Comparison of ENCODE assay signal across 8 mouse cellular contexts in genomic region chr5:75152791-75153625, GRCm38 (mm10). TPM values are rescaled to one million over a fixed set of nuclear protein-coding genes. Genes with fewer than 3 reads are reported as not detected.
DNase-seq lines count a peak whose midpoint lies in the region; ATAC-seq and TF ChIP-seq lines count a peak whose summit lies in the region.

No protein-coding gene starts in this region.

- peak overlapping the region; percentile 99 for H3K27ac ChIP-seq in embryonic facial prominence, embryonic 14.5 days (replicated peaks; ENCODE audit: low read depth, low read length)
- H3K27ac ChIP-seq in heart, postnatal 0 days (ENCODE audit: low read depth): peak overlapping the region; percentile 73
- H3K27ac ChIP-seq in limb, embryonic 11.5 days (replicated peaks; ENCODE audit: low read depth, low read length): peak overlapping the region; percentile 99
- H3K27ac ChIP-seq in midbrain, postnatal 0 days (ENCODE audit: low read depth, low read length): peak overlapping the region; percentile 6; the same call in 1 of the 2 replicates

- peak overlapping the region; percentile 62 for H3K4me3 ChIP-seq in embryonic facial prominence, embryonic 14.5 days (ENCODE audit: low read depth, low read length)
- peak overlapping the region; percentile 48 for H3K4me3 ChIP-seq in heart, postnatal 0 days (ENCODE audit: low read depth, low read length)
- H3K4me3 ChIP-seq in limb, embryonic 11.5 days (ENCODE audit: low read depth, low read length): peak overlapping the region; percentile 89
- peak overlapping the region; percentile 30 for H3K4me3 ChIP-seq in midbrain, postnatal 0 days (ENCODE audit: low read depth, low read length)

- no peak for TF ChIP-seq CTCF in heart, postnatal 0 days (IDR thresholded peaks at IDR 0.05; ENCODE audit: low read depth)
- TF ChIP-seq CTCF in midbrain, postnatal 0 days (IDR thresholded peaks at IDR 0.05): 0 out of 2 replicates have a peak, but pooled peaks have one; percentile 7

- H3K36me3 ChIP-seq in embryonic facial prominence, embryonic 14.5 days (ENCODE audit: control insufficient read depth, insufficient read depth, low read length): no peaks in the 10 kb centered on the region
- H3K36me3 ChIP-seq in heart, postnatal 0 days (replicated peaks; ENCODE audit: control insufficient read depth, insufficient read depth, low read length): no peaks in the 10 kb centered on the region
- H3K36me3 ChIP-seq in limb, embryonic 11.5 days (ENCODE audit: control insufficient read depth, insufficient read depth, low read length): no peaks in the 10 kb centered on the region
- H3K36me3 ChIP-seq in midbrain, postnatal 0 days (ENCODE audit: insufficient read depth, low read length): no peaks in the 10 kb centered on the region

- H3K9me3 ChIP-seq in embryonic facial prominence, embryonic 14.5 days (ENCODE audit: control insufficient read depth, low read length): no peaks in the 10 kb centered on the region
- H3K9me3 ChIP-seq in heart, postnatal 0 days (replicated peaks; ENCODE audit: control insufficient read depth, low read length): no peaks in the 10 kb centered on the region
- no peaks in the 10 kb centered on the region for H3K9me3 ChIP-seq in limb, embryonic 11.5 days (ENCODE audit: control insufficient read depth, low read length)
- H3K9me3 ChIP-seq in midbrain, postnatal 0 days (ENCODE audit: low read length): no peaks in the 10 kb centered on the region

- ATAC-seq in embryonic facial prominence, embryonic 14.5 days (ENCODE audit: low read depth): no peak
- ATAC-seq in heart, postnatal 0 days (ENCODE audit: insufficient read depth, low read depth): no peak
- no peak for ATAC-seq in limb, embryonic 11.5 days (ENCODE audit: insufficient number of reproducible peaks, low FRiP score, low TSS enrichment, low read depth)
- no peak for ATAC-seq in midbrain, postnatal 0 days (ENCODE audit: low FRiP score)

- H3K4me2 ChIP-seq in embryonic facial prominence, embryonic 14.5 days (ENCODE audit: low read depth, low read length): peak overlapping the region; percentile 63
- H3K4me2 ChIP-seq in heart, postnatal 0 days (ENCODE audit: low read depth, low read length): peak overlapping the region; percentile 71
- H3K4me2 ChIP-seq in limb, embryonic 11.5 days (ENCODE audit: low read depth, severe bottlenecking): peak overlapping the region; percentile 51
- H3K4me2 ChIP-seq in midbrain, postnatal 0 days (ENCODE audit: low read depth, low read length, poor library complexity, severe bottlenecking): peak overlapping the region; percentile 13

- peaks cover 15% of the 10 kb centered on the region for H3K27me3 ChIP-seq in embryonic facial prominence, embryonic 14.5 days (replicated peaks; ENCODE audit: control insufficient read depth, insufficient read depth, low read length)
- H3K27me3 ChIP-seq in heart, postnatal 0 days (ENCODE audit: control insufficient read depth, insufficient read depth, low read length): peaks cover 75% of the 10 kb centered on the region
- H3K27me3 ChIP-seq in limb, embryonic 11.5 days (ENCODE audit: control insufficient read depth, insufficient read depth, low read length): no peaks in the 10 kb centered on the region
- peaks cover 33% of the 10 kb centered on the region for H3K27me3 ChIP-seq in midbrain, postnatal 0 days (ENCODE audit: insufficient read depth, low read length)

- TF ChIP-seq EP300 in heart, postnatal 0 days (IDR thresholded peaks at IDR 0.05; ENCODE audit: low read depth): no peak

- peak; percentile 39 for DNase-seq in ovary, postnatal 14 days (ENCODE audit: low spot score)
- DNase-seq in ovary, adult 18-20 months (ENCODE audit: low spot score): no peak
- peak; percentile 91 for DNase-seq in embryonic facial prominence, embryonic 14.5 days (ENCODE audit: low spot score)
- DNase-seq in heart, postnatal 0 days (ENCODE audit: low spot score): no peak
- peak; percentile 87 for DNase-seq in limb, embryonic 11.5 days (ENCODE audit: low spot score)
- DNase-seq in midbrain, postnatal 0 days (ENCODE audit: low spot score): no peak
- no peak for DNase-seq in spleen, postnatal 14 days (ENCODE audit: low spot score in 2 of 2)
- no peak for DNase-seq in thymus, postnatal 10 days (ENCODE audit: low spot score in 2 of 2)

- peaks cover 16% of the 10 kb centered on the region for H3K4me1 ChIP-seq in embryonic facial prominence, embryonic 14.5 days (ENCODE audit: control insufficient read depth, insufficient read depth, low read length)
- peaks cover 5% of the 10 kb centered on the region for H3K4me1 ChIP-seq in heart, postnatal 0 days (ENCODE audit: control insufficient read depth, insufficient read depth)
- H3K4me1 ChIP-seq in limb, embryonic 11.5 days (ENCODE audit: control insufficient read depth, insufficient read depth, low read length): peaks cover 18% of the 10 kb centered on the region
- peaks cover 3% of the 10 kb centered on the region; the same call in 1 of the 2 replicates for H3K4me1 ChIP-seq in midbrain, postnatal 0 days (ENCODE audit: insufficient read depth, low read length)

- under 1% methylated on average over 55 of the region's 72 CpGs for WGBS in embryonic facial prominence, embryonic 14.5 days
- under 1% methylated on average over 72 of the region's 72 CpGs for WGBS in heart, postnatal 0 days
- WGBS in limb, embryonic 11.5 days: under 1% methylated on average over 72 of the region's 72 CpGs
- WGBS in midbrain, postnatal 0 days: 1% methylated on average over 70 of the region's 72 CpGs

- peak overlapping the region; percentile 98 for H3K9ac ChIP-seq in embryonic facial prominence, embryonic 14.5 days (ENCODE audit: low read depth, low read length)
- H3K9ac ChIP-seq in heart, postnatal 0 days (replicated peaks; ENCODE audit: low read depth, low read length): peak overlapping the region; percentile 39
- H3K9ac ChIP-seq in limb, embryonic 11.5 days (ENCODE audit: low read length): peak overlapping the region; percentile 97
- peak overlapping the region; percentile 19; the same call in 1 of the 2 replicates for H3K9ac ChIP-seq in midbrain, postnatal 0 days (replicated peaks; ENCODE audit: low read length, poor library complexity, severe bottlenecking)

RNA-seq across cellular contexts. Expression of gene Pdgfra, which starts 0.9 kb away (rescaled TPM):
- 81.3 and 100 TPM in 2 replicates for polyA plus RNA-seq in embryonic facial prominence, embryonic 14.5 days (2014; fragmentation: Nextera tagmentation; extraction: Ambion mirVana)
- 25.3 and 27.4 TPM in 2 replicates for total RNA-seq in heart, postnatal 0 days (2014; rRNA removed; ENCODE audit: low replicate concordance)
- 5.3 and 6.1 TPM in 2 replicates for polyA plus RNA-seq in heart, postnatal 0 days (2015; fragmentation: Nextera tagmentation; extraction: Ambion mirVana)
- 124 and 138 TPM in 2 replicates for polyA plus RNA-seq in limb, embryonic 11.5 days (2014; fragmentation: Nextera tagmentation; extraction: Ambion mirVana)
- 52.4 and 58.8 TPM in 2 replicates for total RNA-seq in midbrain, postnatal 0 days (2014; rRNA removed)
- 16.7 and 20.3 TPM in 2 replicates for polyA plus RNA-seq in midbrain, postnatal 0 days (2015; fragmentation: Nextera tagmentation; extraction: Ambion mirVana)

Comparison
In these comparisons a context has a peak if more than half of its experiments do, and no peak if none do; other contexts are left out.
1. DNase-seq: peak in ovary, postnatal 14 days (single experiment), embryonic facial prominence, embryonic 14.5 days (single experiment) and limb, embryonic 11.5 days (single experiment); none in ovary, adult 18-20 months (single experiment), heart, postnatal 0 days (single experiment), midbrain, postnatal 0 days (single experiment), spleen, postnatal 14 days (0 of 2) and thymus, postnatal 10 days (0 of 2).
2. H3K27ac ChIP-seq: peak in every context shown above with its lines; median percentile 99 in embryonic facial prominence, embryonic 14.5 days; 99 in limb, embryonic 11.5 days; 73 in heart, postnatal 0 days; 6 in midbrain, postnatal 0 days.
3. H3K4me2 ChIP-seq: peak in every context shown above with its lines; median percentile 71 in heart, postnatal 0 days; 63 in embryonic facial prominence, embryonic 14.5 days; 51 in limb, embryonic 11.5 days; 13 in midbrain, postnatal 0 days.
4. H3K4me3 ChIP-seq: peak in every context shown above with its lines; median percentile 89 in limb, embryonic 11.5 days; 62 in embryonic facial prominence, embryonic 14.5 days; 48 in heart, postnatal 0 days; 30 in midbrain, postnatal 0 days.
5. H3K9ac ChIP-seq: peak in every context shown above with its lines; median percentile 98 in embryonic facial prominence, embryonic 14.5 days; 97 in limb, embryonic 11.5 days; 39 in heart, postnatal 0 days; 19 in midbrain, postnatal 0 days.